In the genomic region with DNA sequence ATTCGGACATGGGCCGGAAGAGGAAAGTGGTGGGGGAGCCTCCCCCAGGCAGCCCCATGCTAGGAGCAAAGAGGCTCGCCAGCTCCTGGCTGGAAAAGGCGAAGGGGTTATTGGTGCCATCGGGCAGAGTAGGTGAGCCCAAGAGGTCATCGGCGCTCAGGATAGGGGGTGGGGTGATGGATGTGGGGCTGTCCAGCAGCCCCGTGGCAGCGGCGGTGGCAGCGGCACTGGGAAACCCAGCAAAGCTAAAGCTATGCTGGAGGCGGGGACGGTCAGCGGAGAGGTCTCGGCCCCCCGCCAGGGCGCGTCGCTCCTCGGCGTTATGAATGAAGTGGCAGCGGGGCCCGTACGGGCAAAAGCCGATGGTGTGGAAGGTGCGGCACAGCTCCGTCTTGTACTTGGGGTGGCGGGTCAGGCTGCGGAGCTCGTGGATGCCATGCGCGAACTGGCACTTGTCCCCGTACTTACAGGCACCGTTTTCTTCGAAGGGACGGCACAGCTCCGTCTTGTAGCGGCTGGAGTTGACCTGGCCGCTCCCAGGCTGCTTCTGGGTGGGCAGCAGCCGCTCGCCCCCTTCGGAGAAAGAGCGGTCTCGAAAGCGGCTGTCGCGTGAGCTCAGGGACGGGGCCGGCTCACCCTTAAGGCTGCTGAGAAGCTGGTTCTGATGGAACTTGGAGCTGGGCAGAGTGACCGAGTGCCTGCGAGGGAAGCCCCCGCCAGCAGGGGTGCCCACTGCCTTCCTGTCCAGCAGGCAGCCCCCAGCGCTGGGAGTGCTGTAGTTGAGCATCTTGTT, we compare ENCODE assay signal across 8 mouse cellular contexts. TPM values are rescaled to one million over a fixed set of nuclear protein-coding genes. Genes with fewer than 3 reads are reported as not detected.
DNase-seq lines count a peak whose midpoint lies in the region; ATAC-seq and TF ChIP-seq lines count a peak whose summit lies in the region.

No protein-coding gene starts in this region.

- no peaks in the 10 kb centered on the region; the same call in 1 of the 2 replicates for H3K27me3 ChIP-seq in cerebellum, adult 2 months (ENCODE audit: control insufficient read depth, insufficient read depth, low read length)
- H3K27me3 ChIP-seq in embryonic facial prominence, embryonic 15.5 days = no peaks in the 10 kb centered on the region
- no peaks in the 10 kb centered on the region for H3K27me3 ChIP-seq in limb, embryonic 10.5 days (ENCODE audit: low read depth, poor library complexity, severe bottlenecking)
- peaks cover 29% of the 10 kb centered on the region for H3K27me3 ChIP-seq in midbrain, embryonic 13.5 days

- peak in 1 of 2 experiments; percentile 43 for DNase-seq in cerebellum, adult 2 months
- peak; percentile 57 for DNase-seq in Muller cell, postnatal 12 days (ENCODE audit: inconsistent ontology term)
- DNase-seq in heart, postnatal 4 days = peak; percentile 67
- DNase-seq in limb, embryonic 10.5 days (ENCODE audit: low spot score) = peak; percentile 74
- DNase-seq in thymus, postnatal 25 days = peak; percentile 23

- no peak for TF ChIP-seq CTCF in cerebellum, adult 2 months (IDR thresholded peaks at IDR 0.05; ENCODE audit: borderline replicate concordance, insufficient read depth, low read depth, low read length)

- peak overlapping the region; percentile 33 for H3K4me3 ChIP-seq in cerebellum, adult 2 months (replicated peaks; ENCODE audit: insufficient read depth, low read depth, low read length)
- H3K4me3 ChIP-seq in embryonic facial prominence, embryonic 15.5 days (replicated peaks) = peak overlapping the region; percentile 84
- H3K4me3 ChIP-seq in limb, embryonic 10.5 days = peak overlapping the region; percentile 84
- H3K4me3 ChIP-seq in midbrain, embryonic 13.5 days (replicated peaks) = peak overlapping the region; percentile 70

- under 1% methylated on average over 53 of the region's 53 CpGs for WGBS in cerebellum, adult 2 months
- WGBS in embryonic facial prominence, embryonic 15.5 days = 2% methylated on average over 50 of the region's 53 CpGs
- 5% methylated on average over 53 of the region's 53 CpGs for WGBS in limb, embryonic 10.5 days
- under 1% methylated on average over 53 of the region's 53 CpGs for WGBS in midbrain, embryonic 13.5 days

- H3K9me3 ChIP-seq in embryonic facial prominence, embryonic 15.5 days (replicated peaks) = no peaks in the 10 kb centered on the region
- H3K9me3 ChIP-seq in limb, embryonic 10.5 days (replicated peaks) = no peaks in the 10 kb centered on the region
- H3K9me3 ChIP-seq in midbrain, embryonic 13.5 days = no peaks in the 10 kb centered on the region

- H3K36me3 ChIP-seq in embryonic facial prominence, embryonic 15.5 days = peaks cover 12% of the 10 kb centered on the region; the same call in 1 of the 2 replicates
- H3K36me3 ChIP-seq in limb, embryonic 10.5 days = peaks cover 46% of the 10 kb centered on the region
- no peaks in the 10 kb centered on the region for H3K36me3 ChIP-seq in midbrain, embryonic 13.5 days

- no peak for ATAC-seq in cerebellum, adult (ENCODE audit: insufficient number of reproducible peaks, low FRiP score, low TSS enrichment)
- no peak for ATAC-seq in embryonic facial prominence, embryonic 15.5 days (ENCODE audit: insufficient number of reproducible peaks, low FRiP score, low TSS enrichment, low read depth)
- ATAC-seq in midbrain, embryonic 13.5 days = peak; percentile 19

- no peak overlapping the region for H3K27ac ChIP-seq in cerebellum, adult 2 months (ENCODE audit: insufficient read depth, low read length)
- H3K27ac ChIP-seq in embryonic facial prominence, embryonic 15.5 days (replicated peaks) = peak overlapping the region; percentile 100
- peak overlapping the region; percentile 99 for H3K27ac ChIP-seq in limb, embryonic 10.5 days
- peak overlapping the region; percentile 81 for H3K27ac ChIP-seq in midbrain, embryonic 13.5 days

- peak overlapping the region; percentile 69 for H3K4me2 ChIP-seq in embryonic facial prominence, embryonic 15.5 days (replicated peaks)
- H3K4me2 ChIP-seq in midbrain, embryonic 13.5 days (replicated peaks) = peak overlapping the region; percentile 94

- peak overlapping the region; percentile 97 for H3K9ac ChIP-seq in embryonic facial prominence, embryonic 15.5 days
- peak overlapping the region; percentile 87 for H3K9ac ChIP-seq in midbrain, embryonic 13.5 days (replicated peaks)

- no peaks in the 10 kb centered on the region for H3K4me1 ChIP-seq in cerebellum, adult 2 months (ENCODE audit: control insufficient read depth, insufficient read depth, low read length)
- H3K4me1 ChIP-seq in embryonic facial prominence, embryonic 15.5 days = peaks cover 8% of the 10 kb centered on the region
- peaks cover 35% of the 10 kb centered on the region for H3K4me1 ChIP-seq in limb, embryonic 10.5 days
- peaks cover 50% of the 10 kb centered on the region for H3K4me1 ChIP-seq in midbrain, embryonic 13.5 days (replicated peaks)

- TF ChIP-seq POLR2A in cerebellum, adult 2 months (IDR thresholded peaks at IDR 0.05; ENCODE audit: borderline replicate concordance, insufficient read depth, low read length) = no peak

RNA-seq across cellular contexts. Expression of a gene that starts 2.9 kb away (rescaled TPM):
- 20.4 and 23.2 TPM in 2 replicates for polyA plus RNA-seq in cerebellum, adult 2 months (2012; rRNA removed)
- polyA plus RNA-seq in embryonic facial prominence, embryonic 15.5 days (2015; fragmentation: Nextera tagmentation; extraction: Ambion mirVana) = 153 and 178 TPM in 2 replicates
- total RNA-seq in heart, postnatal 4 days (2021) = 100 to 1,000 TPM; 174 to 188 TPM
- 88.4 and 96.4 TPM in 2 replicates for polyA plus RNA-seq in limb, embryonic 10.5 days (2016; fragmentation: Nextera tagmentation; extraction: Ambion mirVana)
- 51.7 and 60.1 TPM in 2 replicates for polyA plus RNA-seq in midbrain, embryonic 13.5 days (2015; fragmentation: Nextera tagmentation; extraction: Ambion mirVana)

Comparison
In these comparisons a context has a peak if more than half of its experiments do, and no peak if none do; other contexts are left out.
1. H3K4me3 ChIP-seq: peak in every context shown above with its lines; median percentile 84 in embryonic facial prominence, embryonic 15.5 days; 84 in limb, embryonic 10.5 days; 70 in midbrain, embryonic 13.5 days; 33 in cerebellum, adult 2 months.